Mouse (Mus musculus): ENCODE results near the gene Chst11.
A peak's percentile ranks its signal among the peaks of the same experiment; 100 is the strongest.

Gene Chst11

DNA sequence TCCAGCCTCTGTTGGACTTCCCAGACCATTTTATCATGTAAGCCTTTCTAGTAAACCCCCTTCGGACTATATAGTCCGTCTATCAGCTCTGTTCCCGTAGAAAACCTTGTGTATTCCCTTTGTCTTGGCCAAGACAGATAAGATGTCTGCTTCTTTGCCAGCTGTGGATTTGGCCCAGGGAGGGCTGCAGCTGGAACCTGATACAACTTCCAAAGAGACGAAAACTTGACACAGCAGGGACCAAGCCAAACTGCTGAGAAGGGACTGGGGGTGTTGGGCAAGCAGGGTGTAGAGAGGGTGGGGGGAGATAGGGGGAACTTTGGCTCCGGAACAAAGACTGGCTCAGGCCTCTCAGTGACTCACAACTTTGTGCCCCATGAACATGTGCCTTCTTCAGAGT is 232.0 kb downstream of the Chst11 start:
- DNase-seq (ENCODE audit: low spot score): no peak

DNA sequence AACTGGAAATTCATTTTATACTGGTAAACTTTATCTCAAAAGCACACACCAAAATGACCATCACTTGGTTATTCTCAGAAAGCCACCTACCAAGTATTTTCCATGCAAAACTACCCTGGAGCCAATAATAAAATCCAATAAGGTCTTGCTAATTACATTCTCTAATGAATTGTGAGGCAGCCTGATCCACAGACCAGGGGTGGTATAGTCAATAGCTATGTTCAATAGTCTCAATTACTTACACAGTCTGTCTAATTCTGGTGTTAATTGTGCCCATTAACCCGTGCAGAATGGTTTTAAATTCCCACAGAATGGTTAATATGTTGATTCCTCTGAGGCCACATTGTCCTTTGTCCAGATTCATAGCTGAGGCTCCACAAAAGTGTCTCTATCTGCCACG is 233.5 kb downstream of the Chst11 start:
- DNase-seq (ENCODE audit: low spot score): no peak

DNA sequence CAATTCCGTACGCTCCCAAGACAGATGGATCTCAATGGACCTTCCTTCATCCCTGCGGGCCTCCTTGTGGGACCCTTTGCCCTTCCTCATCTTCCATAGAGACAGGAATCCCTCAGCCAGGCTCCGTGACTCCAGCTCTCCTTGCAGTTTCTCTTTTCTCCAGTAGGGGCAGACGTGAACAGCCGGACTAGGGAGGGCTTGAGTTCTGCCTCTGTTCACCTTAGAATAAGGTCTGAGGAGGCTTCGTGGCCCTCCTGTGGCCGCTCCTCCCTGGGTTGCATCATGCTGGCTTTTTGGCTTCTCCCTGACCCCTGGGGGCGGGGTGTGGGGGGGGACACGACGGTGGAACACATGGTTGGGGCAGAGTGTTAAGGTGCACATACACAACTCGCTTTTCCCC is 234.4 kb downstream of the Chst11 start:
- DNase-seq (ENCODE audit: low spot score): peak; percentile 75

DNA sequence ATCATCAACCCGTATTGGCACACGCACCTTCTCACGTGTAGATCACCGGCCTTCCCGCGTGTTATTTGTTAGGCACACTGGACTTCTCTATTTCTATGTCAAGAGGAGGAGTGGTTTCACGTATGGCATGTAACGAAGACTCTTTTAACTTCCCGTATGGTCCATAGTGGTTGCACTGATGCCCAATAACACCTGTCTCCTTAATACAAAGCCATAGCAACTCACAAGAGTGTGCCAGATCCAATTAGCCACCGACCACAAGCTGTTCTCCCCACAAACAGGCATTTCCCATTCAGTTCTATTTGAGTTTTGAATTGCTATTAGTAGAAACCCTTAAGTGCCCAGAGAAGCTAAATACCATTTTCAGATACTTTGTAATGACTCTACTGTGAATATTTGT is 234.9 kb downstream of the Chst11 start:
- no peak for DNase-seq (ENCODE audit: low spot score)

DNA sequence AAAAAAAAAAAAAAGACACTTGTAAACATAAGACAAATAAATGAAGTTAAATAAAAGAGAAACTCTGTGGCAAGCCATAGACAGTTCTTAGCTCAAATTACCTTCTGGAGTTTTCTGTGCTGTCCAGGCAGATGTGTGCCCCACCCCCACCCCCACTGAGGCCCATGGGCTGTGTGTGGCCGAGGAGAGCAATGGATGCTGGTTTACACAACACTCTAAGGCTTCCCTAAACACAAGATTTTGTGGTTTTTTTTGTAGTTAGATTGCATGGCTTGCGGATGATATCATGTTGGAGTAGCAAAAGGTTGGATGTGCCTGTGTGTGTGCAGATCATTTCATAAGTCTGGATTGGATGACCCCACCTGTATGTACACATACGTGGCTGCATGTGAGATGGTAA is 235.5 kb downstream of the Chst11 start:
- no peak for DNase-seq (ENCODE audit: low spot score)

DNA sequence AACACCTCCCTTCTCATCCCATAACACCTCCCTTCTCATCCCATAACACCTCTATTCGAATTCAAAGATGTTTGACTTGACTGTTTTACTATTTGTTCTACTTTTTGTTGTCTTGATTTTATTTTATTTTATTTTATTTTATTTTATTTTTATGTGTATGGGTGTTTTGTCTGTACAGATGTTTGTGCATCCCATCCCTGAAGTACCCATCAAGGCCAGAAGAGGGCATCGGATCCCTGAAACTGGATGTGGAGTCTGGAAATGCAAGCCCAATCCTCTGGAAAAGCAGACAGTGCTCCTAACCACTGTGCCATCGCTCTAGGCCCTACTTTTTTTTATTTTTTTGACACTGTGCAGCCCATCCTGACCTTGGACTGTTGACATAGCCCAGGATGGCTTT is 239.7 kb downstream of the Chst11 start:
- DNase-seq (ENCODE audit: low spot score): peak; percentile 64

DNA sequence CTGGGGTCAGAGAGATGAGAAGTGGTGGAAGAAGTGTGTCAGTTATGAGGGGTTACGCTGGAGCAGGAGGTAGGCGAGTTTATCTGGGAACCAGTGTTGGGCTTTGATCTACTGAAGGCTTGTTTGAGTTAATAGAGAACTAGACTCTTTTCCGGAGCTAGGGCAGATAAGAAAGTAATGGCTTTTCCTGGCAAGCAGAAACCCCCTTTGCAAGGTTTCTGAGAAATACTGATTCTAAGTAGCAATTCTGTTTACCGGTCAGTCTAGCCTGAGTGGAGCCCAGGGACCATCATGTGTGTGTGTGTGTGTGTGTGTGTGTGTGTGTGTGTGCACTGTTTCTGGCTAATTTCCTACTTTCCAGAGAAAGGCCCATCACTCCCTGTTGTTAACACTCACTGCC is 243.3 kb downstream of the Chst11 start:
- no peak for DNase-seq (ENCODE audit: low spot score)

DNA sequence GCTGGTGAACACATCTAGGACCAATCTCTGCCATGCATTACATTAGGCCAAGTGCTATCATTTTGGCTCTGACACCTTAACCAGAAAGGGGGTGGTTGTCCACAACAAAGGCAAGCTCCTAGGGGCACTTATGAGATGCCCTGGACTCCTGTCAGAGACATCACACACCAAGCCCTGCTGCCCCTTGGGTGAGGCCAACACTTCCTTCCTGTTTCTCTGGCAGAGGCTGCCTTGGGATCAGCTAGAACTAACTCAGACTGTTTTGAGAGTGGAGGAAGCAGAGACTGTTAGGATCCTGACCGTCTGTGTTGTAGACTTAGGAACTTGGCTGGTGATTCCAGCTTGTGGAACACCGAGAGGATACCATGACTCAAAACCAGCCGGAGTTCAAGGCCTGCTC is 248.7 kb downstream of the Chst11 start:
- DNase-seq (ENCODE audit: low spot score): no peak

DNA sequence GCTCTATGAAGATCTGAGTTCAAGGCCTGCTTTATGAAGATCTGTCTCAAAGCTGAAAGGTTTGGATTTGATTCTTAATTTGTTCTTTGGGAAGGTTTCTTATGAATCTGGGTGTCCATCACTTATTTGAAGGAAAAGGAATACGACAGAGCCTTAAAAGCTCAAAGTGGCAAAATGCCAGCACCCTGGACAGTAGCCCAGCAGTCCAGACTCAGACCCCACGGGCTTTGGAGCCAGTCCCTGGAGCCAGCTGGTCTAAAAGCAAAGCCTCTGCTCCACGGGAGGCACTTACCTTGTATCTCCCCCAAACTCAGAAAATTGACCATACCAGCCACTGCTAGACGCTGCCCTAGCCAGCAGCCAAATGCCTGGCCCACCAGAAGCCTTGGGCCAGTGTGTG is 249.1 kb downstream of the Chst11 start:
- no peak for DNase-seq (ENCODE audit: low spot score)

DNA sequence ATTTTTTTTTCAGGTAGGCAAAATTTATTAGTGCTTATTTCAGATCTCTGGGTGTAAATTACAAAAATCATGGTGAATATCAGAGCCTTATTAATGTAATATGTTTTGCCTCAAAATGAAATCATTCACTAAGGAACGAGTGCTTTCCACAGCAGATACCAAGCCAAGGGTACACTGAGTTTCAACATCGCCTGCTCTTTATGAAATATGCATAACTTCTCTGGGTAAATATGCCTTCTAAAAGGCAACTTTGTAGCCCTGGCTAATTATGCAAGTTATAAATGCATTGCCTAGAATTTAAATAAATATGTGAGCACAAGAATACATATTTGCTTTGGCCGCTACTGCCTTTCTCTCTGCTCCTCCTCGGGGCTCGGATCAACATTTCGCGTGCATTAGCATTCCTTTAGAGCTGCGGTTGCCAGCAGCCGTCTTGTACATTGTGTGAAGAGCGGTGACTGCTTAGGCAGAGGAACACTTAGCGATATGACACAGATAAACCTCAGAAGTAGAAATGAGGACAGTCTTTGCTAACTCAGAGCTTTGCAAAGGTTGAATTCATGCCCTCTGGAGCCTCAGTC is 256.9 kb downstream of the Chst11 start:
- no peak for DNase-seq (ENCODE audit: low spot score)

DNA sequence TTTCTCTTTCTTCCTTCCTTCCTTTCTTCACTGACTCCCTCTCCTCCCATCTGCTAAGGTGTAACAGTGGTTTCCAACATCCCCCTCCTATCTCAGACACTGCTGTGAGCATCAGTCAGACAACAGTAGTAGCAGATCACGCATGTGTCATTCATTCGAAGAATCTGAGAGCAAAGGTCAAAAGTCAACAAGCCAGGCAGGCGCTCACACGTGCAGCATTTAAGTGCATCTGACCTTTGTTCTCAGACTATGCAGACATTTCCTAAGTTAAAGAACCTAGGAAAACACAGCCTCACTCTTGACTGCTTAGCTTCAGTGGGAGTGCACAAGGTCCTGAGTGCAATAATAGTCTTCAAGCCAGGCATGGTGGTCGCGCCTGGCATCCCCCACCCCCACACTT is 258.8 kb downstream of the Chst11 start:
- no peak for DNase-seq (ENCODE audit: low spot score)

Data from testis, postnatal 10 days (tissue).